Mouse (Mus musculus) left cerebral cortex, adult 9 months (tissue): Measurements from ENCODE around the gene Vmn1r229.

ENCODE experiments used
- DNase-seq, 2 experiments: peaks; one replicate each; pipeline ENCODE4 v3.0.0; 2022; ENCODE audit warnings: low spot score in 2 of 2

Vmn1r229 gene

GRCm38 (mm10) chr17:20811255-20811654 is at the start of gene Vmn1r229:
TSS of gene Vmn1r229 (plus strand) at chr17:20811555.
- DNase-seq: no peak

GRCm38 (mm10) chr17:20786057-20786456 is 25.3 kb upstream of the Vmn1r229 start, which contains the start of gene Vmn1r228:
TSS of gene Vmn1r228 (minus strand) at chr17:20786157.
- no peak for DNase-seq

- DNase-seq: no peak
Observed at GRCm38 (mm10) chr17:20840144-20840543, 28.8 kb downstream of the Vmn1r229 start, which contains the start of gene Vmn1r230. TSS of gene Vmn1r230 (plus strand) at chr17:20840444.
